Mouse (Mus musculus) kidney, postnatal 25 days (tissue): ENCODE results near the gene Wnt6.
"Not testable (repeated sequence)": the region's sequence is repeated elsewhere in the genome, so short reads cannot be mapped to it uniquely, and the experiment has no call there.

ENCODE experiments used
- DNase-seq, 2 experiments: peaks; one replicate each; pipeline ENCODE4 v3.0.0; 2021; ENCODE audit warnings: mixed read lengths in 2 of 2

Gene Wnt6

GRCm38 (mm10) chr1:74806360-74807311 is 34.9 kb downstream of the Wnt6 start:
- peak in 1 of 2 experiments; percentile 52 for DNase-seq

- peak in 1 of 2 experiments; percentile 31 for DNase-seq
Observed at GRCm38 (mm10) chr1:74807551-74808071, 35.9 kb downstream of the Wnt6 start.

- DNase-seq, result peak; percentile 88 to 95
Observed at GRCm38 (mm10) chr1:74808078-74808477, 36.4 kb downstream of the Wnt6 start.

GRCm38 (mm10) chr1:74809007-74809406 is 37.3 kb downstream of the Wnt6 start:
- DNase-seq, result peak in 1 of 2 experiments; percentile 29

- DNase-seq, result no peak
Observed at GRCm38 (mm10) chr1:74814931-74815647, 43.4 kb downstream of the Wnt6 start.

GRCm38 (mm10) chr1:74815965-74816364 is 44.3 kb downstream of the Wnt6 start:
- DNase-seq, result not testable (repeated sequence)

GRCm38 (mm10) chr1:74816612-74817199 is 45.0 kb downstream of the Wnt6 start:
- DNase-seq, result peak; percentile 94 to 97

- DNase-seq, result no peak
Observed at GRCm38 (mm10) chr1:74817219-74817618, 45.5 kb downstream of the Wnt6 start.

GRCm38 (mm10) chr1:74818509-74818908 is 46.8 kb downstream of the Wnt6 start:
- no peak for DNase-seq

GRCm38 (mm10) chr1:74823598-74823997 is 51.9 kb downstream of the Wnt6 start:
- DNase-seq, result not testable (repeated sequence)

- peak in 1 of 2 experiments; percentile 44 for DNase-seq
Observed at GRCm38 (mm10) chr1:74824518-74825302, 53.0 kb downstream of the Wnt6 start.

- no peak for DNase-seq
Observed at GRCm38 (mm10) chr1:74830061-74830460, 58.4 kb downstream of the Wnt6 start.

GRCm38 (mm10) chr1:74833255-74833654 is 61.6 kb downstream of the Wnt6 start:
- DNase-seq, result no peak
